Mouse (Mus musculus) liver, adult 2 months (tissue): ENCODE measurements around the gene Anks1b. TPM values are rescaled to one million over a fixed set of nuclear protein-coding genes. Genes with fewer than 3 reads are reported as not detected.

Experiments
- DNase-seq: peaks from one replicate; pipeline ENCODE4 v3.0.0-alpha.2; 2011; ENCODE audit warnings: low read depth, low spot score; ENCODE audit errors: extremely low read depth
- H3K27ac ChIP-seq: fragments of 200-500 bp; replicated peaks from 2 replicates; pipeline ENCODE4 v1.5.1; 2012; ENCODE audit warnings: low read depth, mild to moderate bottlenecking, control low read depth, inconsistent platforms, low read length; ENCODE audit not compliant: insufficient read depth
- H3K27me3 ChIP-seq: fragments of 200-500 bp; 2 replicates; pipeline ENCODE4 v1.6.1; 2012; ENCODE audit warnings: mild to moderate bottlenecking, moderate library complexity, low read length, inconsistent platforms; ENCODE audit not compliant: control insufficient read depth, insufficient read depth
- H3K36me3 ChIP-seq: fragments of 200-500 bp; 2 replicates; pipeline ENCODE4 v1.6.1; 2012; ENCODE audit warnings: low read length, inconsistent platforms; ENCODE audit not compliant: control insufficient read depth, insufficient read depth
- H3K4me1 ChIP-seq: fragments of 200-500 bp; 2 replicates; pipeline ENCODE4 v1.6.1; 2011; ENCODE audit warnings: low read length; ENCODE audit not compliant: control insufficient read depth, insufficient read depth
- H3K4me3 ChIP-seq: fragments of 200-500 bp; 2 replicates; pipeline ENCODE4 v1.5.1; 2011; ENCODE audit warnings: low read depth, mild to moderate bottlenecking, control low read depth, low read length, moderate library complexity; ENCODE audit not compliant: insufficient read depth
- H3K79me2 ChIP-seq: fragments of 200-500 bp; 2 replicates; pipeline ENCODE4 v1.6.1; 2012; ENCODE audit warnings: inconsistent platforms, mild to moderate bottlenecking, low read length, moderate library complexity; ENCODE audit not compliant: control insufficient read depth, insufficient read depth
- H3K9ac ChIP-seq: fragments of 200-500 bp; 2 replicates; pipeline ENCODE4 v1.6.1; 2012; ENCODE audit warnings: low read depth, mild to moderate bottlenecking, control low read depth, inconsistent platforms, low read length
- CTCF ChIP-seq: fragments of 200-500 bp; IDR thresholded peaks from 2 replicates; pipeline ENCODE4 v1.5.1; 2011; ENCODE audit warnings: low read depth, low read length, control low read depth
- POLR2A ChIP-seq: fragments of 200-500 bp; IDR thresholded peaks from 2 replicates; pipeline ENCODE4 v1.6.1; 2011; ENCODE audit warnings: low read length, control low read depth; ENCODE audit not compliant: insufficient read depth; ENCODE audit errors: extremely low read depth
- WGBS: fragments of 180-500 bp; shearing (Covaris S2); methylation state at CpG from one replicate; pipeline ENCODE4 v1.1.7; 2018; 5-methylcytosine and 5-hydroxymethylcytosine counted together
- polyA plus RNA-seq: library from polyadenylated mRNA; depleted of rRNA; stranded (reverse); fragments of >200 nt; gene quantifications from 2 replicates; pipeline ENCODE4 v1.2.3, GENCODE M21; 2012
- total RNA-seq: library from RNA; depleted of rRNA; stranded (reverse); fragments of >200 nt; gene quantifications from 2 replicates; pipeline ENCODE4 v1.2.3, GENCODE M21; 2014

Anks1b gene
- total and polyA plus RNA-seq, 2 experiments: under 0.01 TPM; not detected in 1

DNA sequence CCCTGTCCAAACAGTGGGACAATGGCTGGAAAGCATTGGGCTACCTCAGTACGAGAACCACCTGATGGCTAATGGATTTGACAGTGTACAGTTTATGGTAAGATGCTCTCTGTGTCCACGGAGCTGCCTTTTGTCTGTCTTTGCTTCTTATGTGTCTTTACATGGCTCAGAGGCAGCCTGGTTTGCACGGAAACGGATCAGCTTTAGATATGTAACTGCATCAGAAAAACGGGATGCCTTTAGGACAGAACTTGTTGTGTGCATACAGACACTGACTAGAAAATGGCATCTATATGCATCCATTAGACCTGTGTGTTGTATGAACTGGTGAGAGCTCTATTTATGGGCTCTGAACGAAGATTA lies 703.8 kb downstream of the Anks1b start:
- no peak overlapping the region for H3K27ac ChIP-seq
- peaks cover 3% of the 10 kb centered on the region; the same call in 1 of the 2 replicates for H3K27me3 ChIP-seq
- TF ChIP-seq CTCF (no peak), POLR2A (no peak)
- no peak overlapping the region for H3K4me3 ChIP-seq
- no peaks in the 10 kb centered on the region for H3K79me2 ChIP-seq
- 64% methylated on average over 6 of the region's 6 CpGs for WGBS
- no peaks in the 10 kb centered on the region for H3K4me1 ChIP-seq
- DNase-seq: no peak
- no peaks in the 10 kb centered on the region for H3K36me3 ChIP-seq
- no peak overlapping the region for H3K9ac ChIP-seq

GRCm38 (mm10) chr10:90577777-90578176 lies 704.5 kb downstream of the Anks1b start:
- Histone ChIP-seq H3K4me3 (no peak overlapping the region), H3K27ac (no peak overlapping the region), H3K36me3 (no peaks in the 10 kb centered on the region), H3K4me1 (no peaks in the 10 kb centered on the region), H3K9ac (no peak overlapping the region), H3K79me2 (no peaks in the 10 kb centered on the region), H3K27me3 (peaks cover 3% of the 10 kb centered on the region; the same call in 1 of the 2 replicates)
- TF ChIP-seq POLR2A (no peak), CTCF (no peak)
- 77% methylated on average over 9 of the region's 9 CpGs for WGBS
- no peak for DNase-seq

DNA sequence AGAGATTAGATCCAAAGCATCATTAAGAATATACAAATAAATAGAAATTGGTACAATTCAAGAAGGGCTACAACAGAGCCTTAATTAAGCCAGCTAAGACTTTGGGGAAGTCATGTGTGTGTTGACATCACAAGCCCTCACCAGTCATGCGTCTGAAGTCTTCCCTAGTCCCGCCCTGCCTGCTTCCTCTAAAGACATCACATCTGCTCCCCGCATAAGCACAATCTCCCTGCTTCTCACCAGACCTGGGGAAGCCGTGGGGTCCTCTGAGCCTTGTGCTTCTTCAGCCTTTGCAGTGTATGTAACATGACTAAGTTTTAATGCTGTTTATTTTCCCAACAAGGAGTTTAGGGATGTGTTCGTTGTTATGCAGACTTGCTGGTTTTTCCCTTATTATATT lies 706.7 kb downstream of the Anks1b start:
- H3K9ac ChIP-seq: no peak overlapping the region
- H3K4me3 ChIP-seq: no peak overlapping the region
- H3K27me3 ChIP-seq: peaks cover 3% of the 10 kb centered on the region; the same call in 1 of the 2 replicates
- no peak for DNase-seq
- H3K27ac ChIP-seq: no peak overlapping the region
- no peaks in the 10 kb centered on the region for H3K79me2 ChIP-seq
- no peak for TF ChIP-seq POLR2A
- TF ChIP-seq CTCF: no peak
- WGBS: 76% methylated on average over 5 of the region's 5 CpGs
- H3K4me1 ChIP-seq: no peaks in the 10 kb centered on the region
- no peaks in the 10 kb centered on the region for H3K36me3 ChIP-seq

DNA sequence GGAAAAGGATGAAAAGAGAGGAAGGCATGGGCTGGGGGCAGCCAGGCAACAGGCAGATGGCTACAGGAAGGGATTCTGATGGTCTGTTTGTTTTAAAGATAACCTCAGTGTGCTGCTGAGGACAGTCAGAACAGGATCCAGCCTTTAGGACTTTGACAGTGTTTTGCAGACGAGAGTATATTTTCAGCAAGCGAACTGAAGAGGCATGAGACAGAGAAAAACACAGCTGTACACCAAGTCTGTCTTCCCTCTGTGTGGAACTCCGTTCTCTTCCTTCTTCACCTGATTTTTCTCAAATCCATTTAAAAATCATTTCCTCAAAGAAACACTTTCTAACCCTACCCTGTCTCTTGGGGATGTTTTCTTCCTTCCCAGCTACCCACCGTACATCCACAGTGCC lies 710.7 kb downstream of the Anks1b start:
- Histone ChIP-seq H3K27ac (no peak overlapping the region), H3K27me3 (no peaks in the 10 kb centered on the region), H3K36me3 (no peaks in the 10 kb centered on the region), H3K4me3 (no peak overlapping the region), H3K4me1 (no peaks in the 10 kb centered on the region), H3K79me2 (no peaks in the 10 kb centered on the region), H3K9ac (no peak overlapping the region)
- WGBS: 65% methylated on average over 4 of the region's 4 CpGs
- no peak for TF ChIP-seq CTCF
- no peak for TF ChIP-seq POLR2A
- no peak for DNase-seq

DNA sequence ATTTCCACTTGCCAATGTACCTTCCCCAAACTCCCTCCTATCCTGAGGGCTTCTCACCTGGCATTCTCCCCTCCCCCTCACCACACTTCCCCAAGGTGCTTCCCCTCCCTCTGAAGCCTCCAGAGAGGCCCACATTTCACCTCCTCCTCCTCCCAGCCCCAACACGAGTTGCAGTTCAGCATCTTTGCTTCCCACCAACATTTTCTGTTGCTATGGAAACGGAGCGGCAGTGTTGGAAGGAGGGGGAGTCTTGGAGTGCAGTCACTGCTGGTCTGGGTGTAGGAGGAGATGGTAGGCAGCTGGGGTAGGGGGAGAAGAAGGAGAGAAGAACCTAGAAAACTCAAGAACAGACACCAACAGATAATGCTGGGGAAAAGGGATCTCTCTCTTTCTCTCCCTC lies 722.8 kb downstream of the Anks1b start:
- TF ChIP-seq CTCF (no peak), POLR2A (no peak)
- Histone ChIP-seq H3K27ac (no peak overlapping the region), H3K4me1 (no peaks in the 10 kb centered on the region), H3K36me3 (no peaks in the 10 kb centered on the region), H3K27me3 (no peaks in the 10 kb centered on the region), H3K9ac (no peak overlapping the region), H3K4me3 (no peak overlapping the region), H3K79me2 (no peaks in the 10 kb centered on the region)
- DNase-seq: no peak
- 25% methylated on average over 3 of the region's 3 CpGs for WGBS

DNA sequence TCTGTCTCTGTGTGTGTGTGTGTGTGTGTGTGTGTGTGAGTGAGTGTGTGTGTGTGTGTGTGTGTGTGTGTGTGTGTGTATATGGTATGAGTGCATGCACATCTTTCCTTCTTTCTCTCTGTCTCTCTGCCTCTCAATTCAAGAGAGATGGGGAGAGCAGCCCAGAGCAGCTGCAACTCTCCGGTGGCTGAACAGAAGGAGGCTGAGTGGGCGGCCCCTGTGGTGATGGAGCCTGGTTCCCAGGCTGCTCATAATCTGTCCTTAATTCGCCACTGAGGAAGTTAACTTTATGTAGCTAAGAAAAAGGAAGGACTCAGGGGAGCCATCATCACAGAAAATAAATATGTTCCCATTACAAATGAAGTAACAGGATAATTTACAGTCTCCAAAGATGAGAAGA lies 723.3 kb downstream of the Anks1b start:
- Histone ChIP-seq H3K9ac (no peak overlapping the region), H3K27ac (no peak overlapping the region), H3K79me2 (no peaks in the 10 kb centered on the region), H3K4me3 (no peak overlapping the region), H3K4me1 (no peaks in the 10 kb centered on the region), H3K27me3 (no peaks in the 10 kb centered on the region), H3K36me3 (no peaks in the 10 kb centered on the region)
- no peak for DNase-seq
- 43% methylated on average over 3 of the region's 3 CpGs for WGBS
- no peak for TF ChIP-seq POLR2A
- no peak for TF ChIP-seq CTCF
